Comparison of ENCODE assay signal across 12 mouse cellular contexts in the genomic region with DNA sequence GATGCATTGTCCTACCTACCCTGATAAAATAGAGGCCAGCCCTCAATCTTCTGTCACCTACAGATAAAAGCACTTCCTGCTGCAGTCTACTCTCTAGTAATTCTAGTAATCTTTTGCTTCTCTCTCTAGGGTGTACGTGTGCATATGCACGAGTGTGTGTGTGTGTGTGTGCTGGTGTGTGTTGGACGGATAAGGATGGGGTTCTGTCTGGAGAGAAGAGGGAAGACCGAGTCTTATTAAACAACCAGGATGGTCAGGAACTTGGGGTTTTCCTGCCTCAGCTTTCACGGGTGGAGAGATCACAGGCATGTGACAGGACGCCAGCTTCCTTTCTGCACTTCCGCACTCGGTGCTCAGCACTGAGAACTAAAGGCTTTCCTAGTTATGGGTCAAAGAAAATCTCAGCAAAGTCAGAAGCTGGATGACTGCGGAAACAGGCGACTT. TPM values are rescaled to one million over a fixed set of nuclear protein-coding genes. Genes with fewer than 3 reads are reported as not detected.
A peak's percentile ranks its signal among the peaks of the same experiment; 100 is the strongest.
DNase-seq lines count a peak whose midpoint lies in the region; ATAC-seq and TF ChIP-seq lines count a peak whose summit lies in the region.
"Had no signal": no experiment of that assay in that cellular context is flagged by ENCODE, and none has a peak within 500 bp of the region (broad histone marks: within the 10 kb centered on the region; RNA-seq: fewer than 3 reads in every experiment).

No protein-coding gene starts in this region.

- peaks cover 28% of the 10 kb centered on the region for H3K79me2 ChIP-seq in macrophage (ENCODE audit: inconsistent target)

- TF ChIP-seq CTCF in thymus, adult 2 months (IDR thresholded peaks at IDR 0.05; ENCODE audit: borderline replicate concordance, control insufficient read depth, extremely low read depth, insufficient read depth, low read length, poor library complexity), result no peak
- TF ChIP-seq CTCF in intestine, postnatal 0 days (IDR thresholded peaks at IDR 0.05; ENCODE audit: low read depth), result no peak

- no peaks in the 10 kb centered on the region; the same call in 1 of the 2 replicates for H3K36me3 ChIP-seq in thymus, adult 2 months (ENCODE audit: control insufficient read depth, insufficient read depth, low read length)
- peaks cover 68% of the 10 kb centered on the region for H3K36me3 ChIP-seq in macrophage (ENCODE audit: inconsistent target)
- peaks cover 63% of the 10 kb centered on the region for H3K36me3 ChIP-seq in intestine, postnatal 0 days (ENCODE audit: control insufficient read depth, insufficient read depth)

- no peak for TF ChIP-seq POLR2A in thymus, adult 2 months (IDR thresholded peaks at IDR 0.05; ENCODE audit: control insufficient read depth, extremely low read depth, insufficient read depth, low read length, poor library complexity)

- no peak overlapping the region for H3K4me2 ChIP-seq in intestine, postnatal 0 days (replicated peaks; ENCODE audit: low read depth)

- H3K9ac ChIP-seq in intestine, postnatal 0 days (ENCODE audit: low read depth, low read length), result no peak overlapping the region

- ATAC-seq in intestine, postnatal 0 days, result no peak

- 9% methylated on average over 10 of the region's 10 CpGs for WGBS in thymus, adult 2 months
- 6% methylated on average over 10 of the region's 10 CpGs for whole genome bisulfite sequencing in macrophage (ENCODE audit: missing documents)
- WGBS in intestine, postnatal 0 days, result 76% methylated on average over 10 of the region's 10 CpGs

- H3K4me1 ChIP-seq in thymus, adult 2 months (replicated peaks; ENCODE audit: control insufficient read depth, insufficient read depth, low read length), result peaks cover 11% of the 10 kb centered on the region
- H3K4me1 ChIP-seq in intestine, postnatal 0 days (replicated peaks; ENCODE audit: control insufficient read depth, insufficient read depth, low read length), result no peaks in the 10 kb centered on the region

- H3K27me3 ChIP-seq in thymus, adult 2 months (ENCODE audit: control insufficient read depth, insufficient read depth, low read length), result no peaks in the 10 kb centered on the region
- H3K27me3 ChIP-seq in intestine, postnatal 0 days (replicated peaks; ENCODE audit: control insufficient read depth, insufficient read depth, low read length), result no peaks in the 10 kb centered on the region

- H3K4me3 ChIP-seq in thymus, adult 2 months (ENCODE audit: control insufficient read depth, insufficient read depth, low read length), result no peak overlapping the region
- peak overlapping the region; percentile 36 for H3K4me3 ChIP-seq in macrophage (ENCODE audit: inconsistent target)
- H3K4me3 ChIP-seq in intestine, postnatal 0 days (ENCODE audit: low read depth, low read length), result no peak overlapping the region
- H3K4me3 ChIP-seq: myocyte had no signal

- DNase-seq in heart, adult 11 months, result peak; percentile 94
- no peak for DNase-seq in heart, postnatal 25 days (ENCODE audit: low spot score)
- DNase-seq in thymus, adult 2 months, result peak; percentile 53
- no peak for DNase-seq in thymus, postnatal 0 days (ENCODE audit: low spot score)
- DNase-seq in thymus, postnatal 4 days, result peak; percentile 46
- no peak for DNase-seq in left cerebral cortex, postnatal 25 days (ENCODE audit: low spot score in 2 of 2)
- DNase-seq: gastrocnemius, postnatal 10 days; heart, postnatal 14 days had no signal

- peak overlapping the region; percentile 58; the same call in 1 of the 2 replicates for H3K27ac ChIP-seq in thymus, adult 2 months (ENCODE audit: control insufficient read depth, insufficient read depth, low read length)
- peak overlapping the region; percentile 94 for H3K27ac ChIP-seq in macrophage
- H3K27ac ChIP-seq in intestine, postnatal 0 days (ENCODE audit: low read depth, low read length), result no peak overlapping the region

- no peaks in the 10 kb centered on the region for H3K9me3 ChIP-seq in intestine, postnatal 0 days (ENCODE audit: control insufficient read depth)

- intact Hi-C loops in heart, postnatal 25 days (cut with DNase I), result no loop called here
- intact Hi-C loops in left cerebral cortex, postnatal 25 days (cut with DNase I), result no loop called here

RNA-seq across cellular contexts. Expression of gene Tk2, which starts 8.9 kb away (rescaled TPM):
- total RNA-seq in heart, postnatal 25 days (2021), result 1 to 10 TPM; 7.1 to 7.3 TPM
- 30.5 and 30.6 TPM in 2 replicates for polyA plus RNA-seq in thymus, adult 2 months (2012; rRNA removed)
- 20.4 and 24.0 TPM in 2 replicates for polyA plus RNA-seq in thymus, postnatal 0 days (2015; fragmentation: Nextera tagmentation; extraction: Ambion mirVana)
- 100 to 1,000 TPM in 14 of 26 experiments, 10 to 100 TPM in 12; 24.7 to 267 (median 117) TPM for total RNA-seq in macrophage (2018; cell fraction: chromatin; rRNA removed)
- total RNA-seq in macrophage (2018; cell fraction: cytosol; rRNA removed), result 10 to 100 TPM; 32.5 to 79.3 (median 54.9) TPM
- total RNA-seq in macrophage (2018; cell fraction: nucleus; rRNA removed), result 100 to 1,000 TPM in 6 of 26 experiments, 10 to 100 TPM in 20; 22.0 to 164 (median 80.2) TPM
- 50.8 to 58.2 TPM (median 53.7 TPM) in 3 replicates for polyA plus RNA-seq in macrophage (2018)
- 10 to 100 TPM; 36.5 to 36.7 TPM for total RNA-seq in left cerebral cortex, postnatal 25 days (2021)
- 12.0 and 12.4 TPM in 2 replicates for polyA plus RNA-seq in intestine, postnatal 0 days (2015; fragmentation: Nextera tagmentation; extraction: Ambion mirVana)

RNA-seq across cellular contexts. Expression of gene Cklf, which starts 11.2 kb away (rescaled TPM):
- 1 to 10 TPM; 4.7 to 5.0 TPM for total RNA-seq in heart, postnatal 25 days (2021)
- 19.1 and 21.0 TPM in 2 replicates for polyA plus RNA-seq in thymus, adult 2 months (2012; rRNA removed)
- 50.7 and 52.6 TPM in 2 replicates for polyA plus RNA-seq in thymus, postnatal 0 days (2015; fragmentation: Nextera tagmentation; extraction: Ambion mirVana)
- total RNA-seq in macrophage (2018; cell fraction: chromatin; rRNA removed), result 100 to 1,000 TPM in 13 of 26 experiments, 10 to 100 TPM in 13; 40.2 to 199 (median 103) TPM
- 10 to 100 TPM; 35.1 to 55.6 (median 41.7) TPM for total RNA-seq in macrophage (2018; cell fraction: cytosol; rRNA removed)
- total RNA-seq in macrophage (2018; cell fraction: nucleus; rRNA removed), result 100 to 1,000 TPM in 8 of 26 experiments, 10 to 100 TPM in 18; 44.8 to 179 (median 72.1) TPM
- 22.6 to 77.8 TPM (median 52.8 TPM) in 3 replicates for polyA plus RNA-seq in macrophage (2018)
- 1 to 10 TPM; 6.5 to 7.5 TPM for total RNA-seq in left cerebral cortex, postnatal 25 days (2021)
- 16.5 and 17.8 TPM in 2 replicates for polyA plus RNA-seq in intestine, postnatal 0 days (2015; fragmentation: Nextera tagmentation; extraction: Ambion mirVana)

RNA-seq across cellular contexts. Expression of gene Cmtm2a, which starts 53.5 kb away (rescaled TPM):
- not detected for total RNA-seq in heart, postnatal 25 days (2021)
- polyA plus RNA-seq in thymus, adult 2 months (2012; rRNA removed), result 0.12 TPM in 1 of 2 replicates, not detected in the other
- not detected in 2 replicates for polyA plus RNA-seq in thymus, postnatal 0 days (2015; fragmentation: Nextera tagmentation; extraction: Ambion mirVana)
- total RNA-seq in macrophage (2018; cell fraction: chromatin; rRNA removed), result not detected
- total RNA-seq in macrophage (2018; cell fraction: cytosol; rRNA removed), result not detected
- not detected for total RNA-seq in macrophage (2018; cell fraction: nucleus; rRNA removed)
- not detected in 3 replicates for polyA plus RNA-seq in macrophage (2018)
- not detected for total RNA-seq in left cerebral cortex, postnatal 25 days (2021)
- not detected in 2 replicates for polyA plus RNA-seq in intestine, postnatal 0 days (2015; fragmentation: Nextera tagmentation; extraction: Ambion mirVana)
- total RNA-seq: gastrocnemius, postnatal 10 days; heart, postnatal 14 days; left cerebral cortex, postnatal 14 days had no signal
- polyA plus RNA-seq: myocyte had no signal

Comparison
In these comparisons a context has a peak if more than half of its experiments do, and no peak if none do; other contexts are left out.
1. DNase-seq: peak in heart, adult 11 months (single experiment), thymus, adult 2 months (single experiment) and thymus, postnatal 4 days (single experiment); none in heart, postnatal 25 days (single experiment), thymus, postnatal 0 days (single experiment) and left cerebral cortex, postnatal 25 days (0 of 2).